Mouse (Mus musculus) retina, adult 2 months (tissue): ENCODE measurements at regions not wholly inside any gene's neighbourhood (a gene's known extent, or its start where the extent isn't known, plus 50 kb on each side); places are given as distances from the start of the nearest gene placed in this dataset.

Experiments used
- DNase-seq: peaks from one replicate; pipeline ENCODE4 v3.0.0-alpha.2; 2012; ENCODE audit warnings: low read depth, low spot score

- DNase-seq, result no peak
Observed at GRCm38 (mm10) chr1:125307223-125307622, 128.3 kb downstream of the Actr3 start.

DNA sequence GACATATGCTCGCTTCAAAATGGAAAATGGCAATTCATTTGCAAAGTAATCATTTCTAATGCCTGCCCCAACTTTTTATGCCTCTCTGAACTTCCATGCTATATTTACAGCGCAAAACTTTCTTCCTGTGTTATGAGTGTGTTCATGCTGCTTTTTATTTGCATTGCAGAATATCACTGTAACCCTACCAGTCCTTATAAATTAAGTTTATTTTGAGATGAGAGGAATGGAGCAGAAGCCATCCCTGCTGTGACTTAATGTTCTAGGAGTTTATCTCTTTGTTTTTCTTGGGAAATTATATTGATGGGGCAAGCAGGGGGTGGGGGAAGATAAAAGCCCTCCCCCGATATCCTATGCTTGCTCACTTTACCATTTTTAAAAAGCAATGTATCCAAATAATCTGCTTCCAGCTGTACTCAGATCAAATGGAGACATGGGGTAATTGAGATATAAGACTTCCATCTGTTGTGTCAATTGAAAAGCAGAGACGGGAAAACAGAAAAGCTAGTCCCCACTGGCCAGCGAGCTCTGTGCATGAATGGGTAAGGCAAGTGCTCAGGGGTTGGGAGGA is 136.9 kb downstream of the Actr3 start:
- DNase-seq, result no peak

DNA sequence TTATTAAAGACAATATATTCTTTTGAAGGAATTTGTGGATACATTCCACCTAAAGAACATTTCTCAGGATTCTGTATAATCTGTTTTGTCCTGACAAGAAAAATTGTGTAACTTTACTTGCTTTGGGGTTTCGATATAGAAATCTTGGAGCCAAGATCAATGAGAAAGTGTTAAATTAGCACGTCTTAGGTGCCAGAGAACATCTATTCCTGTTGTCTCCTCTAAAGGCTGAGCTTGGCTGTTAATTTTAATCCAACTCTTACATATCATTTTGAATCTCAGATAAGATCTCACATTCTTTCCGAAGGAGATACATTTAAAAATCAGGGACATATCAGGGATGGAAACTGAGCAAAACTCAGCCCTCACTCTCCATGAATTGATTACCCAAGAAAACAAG is 139.9 kb downstream of the Actr3 start:
- DNase-seq, result no peak

DNA sequence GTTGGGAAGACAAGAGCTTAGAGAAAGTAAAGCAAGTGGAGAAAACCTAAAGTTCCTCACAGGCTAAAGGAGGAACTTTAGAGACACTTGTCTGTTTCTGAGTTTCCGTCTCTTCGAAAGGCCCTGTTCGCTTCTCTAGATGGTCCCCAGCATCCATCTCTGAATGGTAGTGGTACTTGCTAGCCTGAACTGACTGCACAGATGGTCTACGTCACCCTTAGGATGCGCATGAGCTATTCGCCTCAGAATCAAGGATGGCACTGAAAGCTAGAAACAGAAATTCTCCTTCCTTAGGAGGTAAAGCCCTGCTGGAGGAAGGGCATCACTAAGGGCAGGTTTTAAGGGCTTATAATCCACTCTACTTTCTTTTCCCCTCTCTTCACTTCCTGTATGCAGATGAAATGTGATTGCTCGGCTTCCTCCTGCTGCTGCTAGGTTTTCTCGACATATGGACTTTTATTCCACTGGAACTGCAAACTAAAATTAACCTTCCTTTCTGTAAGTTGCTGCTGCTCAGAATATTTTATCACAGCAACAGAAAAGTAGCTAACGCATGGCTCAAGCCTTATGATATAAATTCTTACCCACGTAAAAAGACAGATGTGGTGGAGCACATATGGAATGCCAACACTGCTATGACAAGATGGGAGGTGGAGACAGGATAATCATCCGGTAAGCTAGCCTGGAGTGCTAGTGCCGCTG is 145.1 kb downstream of the Actr3 start:
- no peak for DNase-seq

DNA sequence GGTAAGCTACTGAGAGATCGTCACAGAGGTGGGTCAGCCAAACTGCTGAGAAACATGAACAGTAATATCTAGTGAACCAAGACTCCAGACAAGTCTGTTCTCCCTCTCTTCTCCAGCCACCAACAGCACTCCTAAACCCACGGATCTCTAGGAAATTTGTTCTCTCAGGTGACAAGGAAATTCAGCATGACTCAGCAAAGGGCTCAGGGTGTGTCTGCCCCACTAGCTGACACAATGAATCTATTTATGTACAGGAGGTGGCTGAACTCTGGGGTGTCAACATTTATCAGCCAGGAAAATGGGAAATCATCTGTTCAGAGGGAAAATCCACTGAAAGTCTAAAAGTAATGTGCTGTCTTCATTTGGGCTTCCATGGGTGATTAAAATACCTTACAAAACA is 149.2 kb downstream of the Actr3 start:
- DNase-seq, result no peak

- no peak for DNase-seq
Observed at GRCm38 (mm10) chr1:125284693-125285092, 150.8 kb downstream of the Actr3 start.

DNA sequence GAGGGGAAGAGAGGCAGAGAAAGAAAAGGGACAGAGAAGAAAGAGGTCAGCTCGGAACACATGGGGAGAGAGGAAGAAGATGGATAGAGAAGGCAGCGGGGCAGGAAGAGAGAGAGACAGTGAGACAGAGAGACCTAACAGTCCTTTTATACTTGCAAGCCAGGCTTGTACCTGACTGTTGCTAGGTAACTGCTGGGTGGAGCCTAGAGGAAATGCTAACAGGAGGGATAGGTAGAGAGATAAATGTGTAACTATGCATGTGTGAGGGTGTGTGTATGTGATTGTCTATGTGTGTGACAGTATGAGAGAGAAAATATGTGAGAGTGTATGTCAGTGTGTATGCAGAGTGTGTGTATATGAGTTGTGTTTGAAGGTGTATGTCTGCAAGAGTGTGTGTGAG is 161.8 kb downstream of the Actr3 start:
- DNase-seq, result no peak

DNA sequence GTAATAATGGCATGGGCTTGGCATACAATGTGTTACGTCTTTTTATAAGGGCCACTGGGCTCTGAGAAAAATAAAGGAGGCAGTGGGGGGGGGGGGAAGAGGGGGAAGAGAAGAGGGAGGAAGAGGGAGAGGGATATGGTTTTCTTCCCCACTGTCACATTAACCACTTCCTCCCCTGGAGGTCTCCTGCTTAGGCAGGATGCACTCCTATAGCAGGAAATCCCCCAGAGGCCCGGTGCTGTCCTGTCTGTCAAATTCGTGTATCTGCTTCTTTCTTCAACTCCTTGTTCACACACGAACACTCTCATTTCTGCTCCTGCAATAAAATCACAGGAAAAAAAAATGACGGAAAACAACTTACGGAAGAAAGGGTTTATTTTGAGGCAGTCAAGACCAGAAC is 171.8 kb downstream of the Actr3 start:
- no peak for DNase-seq

GRCm38 (mm10) chr1:125263068-125263467 is 172.5 kb downstream of the Actr3 start:
- DNase-seq, result no peak

DNA sequence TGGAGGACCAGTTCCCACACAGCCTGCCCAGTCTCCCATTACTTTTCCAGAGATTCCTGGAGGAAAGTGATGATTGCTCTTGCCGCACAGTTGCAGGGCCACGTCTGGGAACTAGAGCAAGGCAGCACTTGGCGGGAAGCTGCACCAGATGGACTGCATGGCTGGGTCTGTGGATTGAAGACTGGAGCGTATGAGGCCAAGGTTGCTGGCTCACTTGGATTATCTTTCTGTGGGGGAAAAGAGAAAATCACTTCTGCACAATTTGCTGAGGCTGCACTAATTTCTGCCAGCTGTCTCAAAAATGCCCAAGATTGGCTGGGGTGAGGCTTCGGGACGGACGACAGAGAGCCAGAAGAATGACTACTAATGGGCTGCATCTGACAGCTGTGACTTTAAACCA is 193.2 kb downstream of the Actr3 start:
- DNase-seq, result no peak

GRCm38 (mm10) chr1:125241717-125242116 is 193.8 kb downstream of the Actr3 start:
- no peak for DNase-seq

DNA sequence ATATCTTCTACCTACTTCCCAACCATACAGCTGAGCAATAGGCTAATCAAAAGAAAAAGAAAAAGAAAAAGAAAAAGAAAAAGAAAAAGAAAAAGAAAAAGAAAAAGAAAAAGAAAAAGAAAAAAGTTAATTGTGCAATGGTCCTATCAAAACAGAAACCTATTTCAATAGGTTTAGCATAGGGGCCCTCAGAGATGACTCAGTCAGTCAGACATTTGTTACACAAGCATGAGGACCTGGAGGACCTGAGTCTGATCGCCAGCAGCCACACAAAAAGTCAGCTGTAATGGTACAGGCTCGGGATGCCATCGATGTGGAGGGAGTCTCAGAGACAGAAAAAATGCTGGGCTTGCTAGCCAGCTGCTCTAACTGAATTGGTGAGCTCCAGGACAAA is 197.9 kb downstream of the Actr3 start:
- no peak for DNase-seq

- DNase-seq, result no peak
Observed at GRCm38 (mm10) chr1:125236948-125237594, 198.5 kb downstream of the Actr3 start.

DNA sequence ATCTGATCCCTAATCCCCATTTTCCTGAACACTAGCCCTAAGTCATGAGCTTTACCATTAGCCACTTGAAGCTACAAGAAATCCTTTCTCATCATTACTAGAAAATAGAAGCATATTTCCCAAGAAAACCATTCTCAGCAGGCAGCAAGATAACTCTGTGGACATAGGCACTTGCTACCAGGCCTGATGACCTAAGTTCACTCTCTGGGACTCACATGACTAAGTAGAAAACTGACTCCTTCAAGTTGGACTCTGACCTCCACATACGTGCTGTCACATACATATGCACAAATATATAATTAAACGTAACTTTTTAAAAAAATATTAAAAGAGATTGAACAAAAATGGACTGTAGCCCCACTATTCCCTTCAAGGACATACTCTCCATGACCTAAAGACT is 200.8 kb downstream of the Actr3 start:
- no peak for DNase-seq

DNA sequence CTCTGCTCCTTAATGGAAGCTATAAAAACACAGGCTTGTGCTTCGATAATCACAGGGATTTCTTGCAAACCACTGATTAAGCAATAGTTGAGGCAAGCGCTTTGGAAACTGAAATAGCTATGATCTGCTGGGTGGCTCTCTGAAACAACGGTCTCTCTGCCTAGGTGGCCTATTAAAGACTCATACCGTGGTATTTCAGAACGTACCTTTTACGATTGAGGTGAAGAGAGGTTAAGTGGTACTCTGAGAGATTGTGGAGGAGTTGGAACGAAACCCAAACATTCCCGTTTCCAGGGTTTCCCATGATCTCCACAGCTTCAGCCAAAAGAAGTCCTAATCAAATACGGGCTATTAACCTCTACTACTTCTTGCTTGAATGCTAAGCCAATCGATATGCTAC is 212.2 kb downstream of the Actr3 start:
- DNase-seq, result no peak

DNA sequence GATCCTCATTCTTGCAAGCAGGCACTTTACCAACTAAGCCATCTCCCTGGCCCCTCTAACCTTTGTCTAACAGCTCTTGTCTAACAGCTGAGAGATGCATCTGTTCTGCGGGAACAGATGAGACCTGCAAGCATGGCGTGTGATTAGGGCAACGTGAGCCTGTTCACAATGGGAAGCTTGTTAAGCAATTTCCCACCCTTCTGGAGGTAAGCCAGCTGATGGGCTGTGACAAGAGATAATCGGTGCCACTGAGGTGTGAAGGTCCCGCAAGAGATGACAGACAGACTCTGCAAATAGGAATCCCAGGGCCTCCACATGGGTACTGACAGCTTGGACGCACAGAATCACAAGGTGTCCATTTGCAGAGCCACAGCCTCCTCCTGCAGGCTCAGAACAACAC is 219.3 kb downstream of the Actr3 start:
- DNase-seq, result no peak

DNA sequence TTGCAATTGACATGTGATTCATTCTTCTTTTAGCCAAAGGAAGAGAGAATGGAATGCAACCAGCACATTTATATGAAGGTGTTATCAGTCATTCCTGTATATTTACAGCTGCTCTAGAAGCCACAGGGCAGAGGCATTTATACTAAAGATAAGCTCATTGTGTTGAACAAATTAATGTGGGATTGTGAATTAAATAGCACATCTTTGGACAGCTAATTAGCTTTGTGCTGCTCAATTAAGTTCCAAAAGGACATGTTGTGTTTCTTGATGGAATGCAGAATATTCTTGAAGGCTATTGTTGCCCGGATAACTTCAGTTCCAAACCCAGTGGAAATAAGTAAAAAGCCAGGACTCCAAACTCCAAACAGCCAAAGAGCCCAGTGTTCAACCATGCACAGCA is 248.4 kb downstream of the Actr3 start:
- DNase-seq, result no peak

DNA sequence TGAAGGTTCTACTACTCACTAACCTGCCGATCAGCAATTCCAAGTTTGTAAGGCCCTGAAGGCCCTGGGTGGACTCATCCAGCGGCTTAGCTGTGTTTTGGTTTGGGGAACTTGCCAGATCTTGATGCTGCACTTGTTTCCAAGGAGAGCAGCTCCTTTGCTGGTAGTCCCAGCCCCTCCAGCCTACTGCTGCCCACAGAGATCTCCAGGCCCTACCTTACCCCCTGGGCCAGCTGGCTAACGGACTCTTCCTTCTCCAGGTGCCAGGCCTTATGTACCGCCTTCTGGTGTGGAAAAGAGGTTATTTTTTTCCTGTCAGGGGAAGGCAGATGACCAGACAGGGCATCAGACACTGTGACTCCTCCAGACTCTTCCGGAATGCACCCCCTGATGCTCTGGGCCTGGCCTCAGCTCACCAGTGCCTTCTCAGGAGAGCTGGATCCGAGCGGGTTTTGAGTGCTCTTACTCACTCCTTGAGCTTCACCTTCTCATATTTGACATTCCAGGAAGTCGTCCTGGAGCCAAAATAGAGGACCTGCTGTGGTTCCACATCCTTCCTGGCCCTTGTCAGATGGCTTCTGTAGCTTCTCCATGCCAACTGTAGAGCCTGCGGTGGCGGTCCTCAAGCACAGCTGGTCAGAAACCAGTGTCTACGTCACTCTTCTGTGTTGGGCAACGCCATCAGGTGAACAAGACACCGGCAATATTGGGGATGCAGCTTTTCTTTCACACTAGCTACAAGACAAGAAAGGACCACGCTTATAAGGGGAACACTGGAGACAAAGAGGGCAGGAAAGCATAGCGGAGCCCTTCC is 259.2 kb downstream of the Actr3 start:
- no peak for DNase-seq

DNA sequence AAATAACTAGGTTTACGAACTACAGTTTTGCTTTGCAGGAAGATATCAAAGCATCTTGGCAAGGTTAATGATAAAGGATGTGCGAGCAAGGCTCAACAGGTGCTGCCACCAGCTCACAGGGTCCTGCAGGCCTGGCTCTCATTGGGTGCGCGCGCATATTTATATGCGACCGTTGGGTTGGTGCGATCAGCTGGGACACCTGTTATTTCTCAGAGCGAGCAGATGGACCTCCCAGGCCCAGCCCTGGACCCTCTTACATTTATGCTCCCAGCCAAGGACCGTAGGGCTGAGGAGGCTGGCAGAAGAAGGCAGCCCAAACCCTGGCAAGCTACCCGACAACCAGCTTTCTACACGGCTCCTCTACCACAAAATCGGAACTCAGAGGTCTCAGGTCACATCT is 260.8 kb downstream of the Actr3 start:
- no peak for DNase-seq

- no peak for DNase-seq
Observed at GRCm38 (mm10) chr1:125172474-125172873, 263.1 kb downstream of the Actr3 start.

DNA sequence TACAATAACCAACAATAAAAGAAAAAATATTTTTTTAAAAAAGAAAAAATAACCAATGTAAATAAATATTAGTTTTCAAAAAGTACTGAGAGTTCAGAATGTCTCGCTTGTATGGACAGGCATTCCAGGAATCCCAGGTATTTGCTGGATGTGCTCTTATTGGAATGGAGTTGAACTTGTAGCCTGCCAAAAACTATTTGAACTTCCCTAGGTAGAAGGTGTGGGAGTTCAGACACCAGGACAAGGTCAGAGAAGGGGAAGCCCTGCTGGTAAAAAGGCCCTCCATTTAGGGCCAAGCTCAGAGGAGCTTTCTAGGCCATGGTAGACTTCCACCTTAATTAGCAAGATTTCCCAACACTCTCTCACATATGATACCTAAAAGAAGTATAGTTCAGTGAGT is 270.3 kb downstream of the Actr3 start:
- no peak for DNase-seq

- no peak for DNase-seq
Observed at GRCm38 (mm10) chr1:125158481-125158880, 277.0 kb downstream of the Actr3 start.
